Comparison of ENCODE assay signal across 8 mouse cellular contexts in the genomic region with DNA sequence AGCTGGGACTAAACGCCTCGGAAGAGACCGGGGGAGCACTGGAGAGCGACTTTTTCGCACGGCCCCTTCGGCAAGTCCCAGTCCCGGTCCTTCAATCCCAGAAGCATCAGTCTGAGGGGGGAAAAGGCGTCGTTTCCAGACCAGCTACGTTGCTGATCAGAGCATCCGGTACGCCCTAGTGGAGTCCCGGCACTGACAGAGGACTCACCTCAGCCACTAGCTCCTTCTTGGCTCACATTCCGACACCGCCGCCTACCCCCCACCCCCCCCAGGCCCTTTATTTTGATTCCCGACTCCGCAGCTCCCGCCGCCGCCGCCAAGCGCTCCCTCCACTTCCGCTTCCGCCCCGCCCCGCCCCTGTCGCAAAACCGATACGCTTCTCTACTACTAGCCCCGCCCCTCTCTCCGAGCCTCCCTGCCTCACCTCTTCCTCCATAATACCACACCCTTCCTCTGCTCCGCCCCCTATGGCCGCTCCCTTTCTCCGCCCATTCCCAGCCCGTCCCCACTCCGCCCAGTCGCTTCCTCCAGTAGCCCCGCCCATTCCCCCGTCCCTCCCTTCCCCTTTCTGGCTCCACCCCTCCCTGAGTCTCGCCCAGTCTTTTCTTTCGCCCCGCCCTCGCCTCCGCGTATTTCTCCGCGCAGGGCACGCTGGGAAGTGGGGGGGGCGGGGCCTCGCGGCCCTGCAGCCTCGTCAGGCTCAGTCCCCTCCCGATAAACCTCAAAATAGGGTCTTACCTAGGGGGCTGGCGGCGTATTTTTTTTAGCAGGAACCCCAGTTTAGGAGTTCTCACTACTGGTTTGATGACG. TPM values are rescaled to one million over a fixed set of nuclear protein-coding genes. Genes with fewer than 3 reads are reported as not detected.
DNase-seq lines count a peak whose midpoint lies in the region; ATAC-seq and TF ChIP-seq lines count a peak whose summit lies in the region.

No protein-coding gene starts in this region.

- H3K4me1 ChIP-seq in hindbrain, embryonic 13.5 days (replicated peaks) = peaks cover 25% of the 10 kb centered on the region

- H3K4me3 ChIP-seq in hindbrain, embryonic 13.5 days = peak overlapping the region; percentile 78

- H3K9ac ChIP-seq in hindbrain, embryonic 13.5 days = peak overlapping the region; percentile 84

- no peak for TF ChIP-seq CTCF in Patski (IDR thresholded peaks at IDR 0.05)

- peak overlapping the region; percentile 95 for H3K27ac ChIP-seq in hindbrain, embryonic 13.5 days

- DNase-seq in Patski (ENCODE audit: low read depth, low spot score) = peak; percentile 94
- DNase-seq in cerebellum, postnatal 14 days = peak; percentile 99 to 100
- DNase-seq in frontal cortex, postnatal 14 days (ENCODE audit: low spot score in 2 of 2) = peak; percentile 98
- DNase-seq in layer of hippocampus, postnatal 25 days (ENCODE audit: extremely low spot score in 1 of 2, low spot score in 1 of 2) = peak; percentile 91
- peak; percentile 100 for DNase-seq in lung, postnatal 25 days (ENCODE audit: low spot score)
- DNase-seq in retina, embryonic 14.5 days (ENCODE audit: low spot score) = peak; percentile 99
- peak; percentile 99 for DNase-seq in thymus, postnatal 4 days

- no peaks in the 10 kb centered on the region for H3K27me3 ChIP-seq in Patski
- no peaks in the 10 kb centered on the region for H3K27me3 ChIP-seq in hindbrain, embryonic 13.5 days

- ATAC-seq in Patski = peak; percentile 73
- ATAC-seq in hindbrain, embryonic 13.5 days (ENCODE audit: low FRiP score) = peak; percentile 96

- H3K9me3 ChIP-seq in hindbrain, embryonic 13.5 days = no peaks in the 10 kb centered on the region

- peak overlapping the region; percentile 75 for H3K4me2 ChIP-seq in hindbrain, embryonic 13.5 days

- POLR2A ChIA-PET in Patski (lab: Charles Lee) = interaction anchor here (1.0 kb wide), 1 partner anchor 321 kb away, joined by 3 read pairs; no protein-coding TSS in a partner anchor

- in situ Hi-C loops in Patski (cut with MboI; ENCODE audit: low pct_unique_long_range_greater_than_20kb) = no loop called here

- CTCF ChIA-PET in Patski (lab: Charles Lee) = no interaction called here

- H3K36me3 ChIP-seq in hindbrain, embryonic 13.5 days = no peaks in the 10 kb centered on the region

- under 1% methylated on average over 56 of the region's 58 CpGs for WGBS in hindbrain, embryonic 13.5 days

RNA-seq across cellular contexts. Expression of gene Nde1, which starts 3.9 kb away (rescaled TPM):
- 81.0 TPM for polyA plus RNA-seq in Patski (2021)
- 35.6 and 39.3 TPM in 2 replicates for polyA plus RNA-seq in hindbrain, embryonic 13.5 days (2015; fragmentation: Nextera tagmentation; extraction: Ambion mirVana)
- total RNA-seq in layer of hippocampus, postnatal 25 days (2021) = 10 to 100 TPM; 28.4 to 30.9 TPM

RNA-seq across cellular contexts. Expression of gene Marf1, which starts 4.0 kb away (rescaled TPM):
- 23.4 TPM for polyA plus RNA-seq in Patski (2021)
- polyA plus RNA-seq in hindbrain, embryonic 13.5 days (2015; fragmentation: Nextera tagmentation; extraction: Ambion mirVana) = 17.4 and 17.9 TPM in 2 replicates
- total RNA-seq in layer of hippocampus, postnatal 25 days (2021) = 100 to 1,000 TPM; 112 to 117 TPM

Comparison
In these comparisons a context has a peak if more than half of its experiments do, and no peak if none do; other contexts are left out.
1. Peak in every context shown above with its lines: DNase-seq, ATAC-seq, H3K4me3 ChIP-seq and H3K27ac ChIP-seq.